ENCODE assay signal across 8 mouse cellular contexts in genomic region chr17:12991635-12992358, GRCm38 (mm10). TPM values are rescaled to one million over a fixed set of nuclear protein-coding genes. Genes with fewer than 3 reads are reported as not detected.
A peak's percentile ranks its signal among the peaks of the same experiment; 100 is the strongest.
DNase-seq lines count a peak whose midpoint lies in the region; ATAC-seq and TF ChIP-seq lines count a peak whose summit lies in the region.

No protein-coding gene starts in this region.

- under 1% methylated on average over 81 of the region's 84 CpGs for WGBS in cerebellum, adult 2 months
- under 1% methylated on average over 49 of the region's 84 CpGs for WGBS in forebrain, postnatal 0 days
- 3% methylated on average over 80 of the region's 84 CpGs for WGBS in lung, embryonic 15.5 days
- 1% methylated on average over 80 of the region's 84 CpGs for WGBS in olfactory bulb, adult 2 months

- peak; percentile 26; the same call in 1 of the 2 replicates for TF ChIP-seq POLR2A in cerebellum, adult 2 months (IDR thresholded peaks at IDR 0.05; ENCODE audit: borderline replicate concordance, insufficient read depth, low read length)
- TF ChIP-seq POLR2A in olfactory bulb, adult 2 months (IDR thresholded peaks at IDR 0.05; ENCODE audit: insufficient read depth, low read depth, low read length): no peak

- peak; percentile 90 for ATAC-seq in forebrain, postnatal 0 days
- peak; percentile 95 for ATAC-seq in lung, embryonic 15.5 days (ENCODE audit: borderline replicate concordance, extremely low read depth, low FRiP score, low TSS enrichment)

- in situ Hi-C loops in ES-E14 (cut with MboI; ENCODE audit: low sequenced_read_pairs in 2 of 2, unreplicated experiment in 2 of 2): no loop called here

- peaks cover 3% of the 10 kb centered on the region; the same call in 1 of the 2 replicates for H3K36me3 ChIP-seq in ES-E14 (ENCODE audit: control insufficient read depth, insufficient read depth, low read length, poor library complexity, severe bottlenecking)
- no peaks in the 10 kb centered on the region; the same call in 1 of the 2 replicates for H3K36me3 ChIP-seq in forebrain, postnatal 0 days (ENCODE audit: insufficient read depth)
- H3K36me3 ChIP-seq in lung, embryonic 15.5 days: peaks cover 5% of the 10 kb centered on the region; the same call in 1 of the 2 replicates

- no peaks in the 10 kb centered on the region for H3K27me3 ChIP-seq in cerebellum, adult 2 months (ENCODE audit: control insufficient read depth, insufficient read depth, low read length)
- no peaks in the 10 kb centered on the region for H3K27me3 ChIP-seq in forebrain, postnatal 0 days (ENCODE audit: insufficient read depth, low read length)
- no peaks in the 10 kb centered on the region for H3K27me3 ChIP-seq in lung, embryonic 15.5 days

- H3K4me3 ChIP-seq in ES-E14 (ENCODE audit: insufficient read depth in 1 of 2, low read depth in 1 of 2, low read length in 2 of 2, poor library complexity in 1 of 2, severe bottlenecking in 1 of 2): peak overlapping the region; percentile 99 to 100
- H3K4me3 ChIP-seq in cerebellum, adult 2 months (replicated peaks; ENCODE audit: insufficient read depth, low read depth, low read length): peak overlapping the region; percentile 97
- H3K4me3 ChIP-seq in forebrain, postnatal 0 days (ENCODE audit: low read depth, low read length): peak overlapping the region; percentile 98
- H3K4me3 ChIP-seq in lung, embryonic 15.5 days: peak overlapping the region; percentile 100
- peak overlapping the region; percentile 62 for H3K4me3 ChIP-seq in olfactory bulb, adult 2 months (ENCODE audit: insufficient read depth, low read depth, low read length)

- DNase-seq in ES-E14 (ENCODE audit: low read depth, low spot score): peak; percentile 49
- peak; percentile 90 to 94 for DNase-seq in cerebellum, adult 2 months
- peak; percentile 83 for DNase-seq in forebrain, postnatal 0 days
- DNase-seq in heart, postnatal 4 days: peak; percentile 93
- DNase-seq in layer of hippocampus, adult 9-10 months (ENCODE audit: low spot score): peak; percentile 59
- DNase-seq in thymus, adult 18-20 months: peak; percentile 78 to 79

- H3K4me1 ChIP-seq in ES-E14 (ENCODE audit: control insufficient read depth in 2 of 2, insufficient read depth in 2 of 2, low read length in 2 of 2, poor library complexity in 1 of 2): peaks cover 0 to 15% of the 10 kb centered on the region in 2 experiments; a peak in 2 of 4 replicates
- H3K4me1 ChIP-seq in cerebellum, adult 2 months (ENCODE audit: control insufficient read depth, insufficient read depth, low read length): peaks cover 5% of the 10 kb centered on the region; the same call in 1 of the 2 replicates
- H3K4me1 ChIP-seq in forebrain, postnatal 0 days (ENCODE audit: insufficient read depth): peaks cover 15% of the 10 kb centered on the region
- H3K4me1 ChIP-seq in lung, embryonic 15.5 days: peaks cover 18% of the 10 kb centered on the region; the same call in 1 of the 2 replicates
- 0 out of 2 replicates have a peak, but pooled peaks cover 3% of the 10 kb centered on the region for H3K4me1 ChIP-seq in olfactory bulb, adult 2 months (ENCODE audit: control insufficient read depth, insufficient read depth, low read length)

- no peaks in the 10 kb centered on the region for H3K9me3 ChIP-seq in ES-E14 (ENCODE audit: control insufficient read depth, insufficient read depth, low read depth, low read length)
- no peaks in the 10 kb centered on the region for H3K9me3 ChIP-seq in forebrain, postnatal 0 days (ENCODE audit: low read length)
- no peaks in the 10 kb centered on the region for H3K9me3 ChIP-seq in lung, embryonic 15.5 days

- TF ChIP-seq CTCF in cerebellum, adult 2 months (IDR thresholded peaks at IDR 0.05; ENCODE audit: borderline replicate concordance, insufficient read depth, low read depth, low read length): no peak
- no peak for TF ChIP-seq CTCF in forebrain, postnatal 0 days (IDR thresholded peaks at IDR 0.05; ENCODE audit: low read depth)
- TF ChIP-seq CTCF in olfactory bulb, adult 2 months (IDR thresholded peaks at IDR 0.05; ENCODE audit: insufficient read depth, low read depth, low read length): no peak

- peak overlapping the region; percentile 98 for H3K27ac ChIP-seq in ES-E14 (ENCODE audit: insufficient read depth, low read depth, low read length, poor library complexity, severe bottlenecking)
- H3K27ac ChIP-seq in cerebellum, adult 2 months (ENCODE audit: insufficient read depth, low read length): peak overlapping the region; percentile 99
- H3K27ac ChIP-seq in forebrain, postnatal 0 days (ENCODE audit: low read depth, low read length): peak overlapping the region; percentile 99
- H3K27ac ChIP-seq in lung, embryonic 15.5 days: peak overlapping the region; percentile 100
- H3K27ac ChIP-seq in olfactory bulb, adult 2 months (ENCODE audit: insufficient read depth, low read depth, low read length): peak overlapping the region; percentile 73

- H3K9ac ChIP-seq in ES-E14 (ENCODE audit: insufficient read depth, low read depth, low read length, poor library complexity, severe bottlenecking): peak overlapping the region; percentile 100
- peak overlapping the region; percentile 99 for H3K9ac ChIP-seq in forebrain, postnatal 0 days
- H3K9ac ChIP-seq in lung, embryonic 15.5 days: peak overlapping the region; percentile 100

- peak overlapping the region; percentile 84 for H3K4me2 ChIP-seq in forebrain, postnatal 0 days (ENCODE audit: low read depth)
- H3K4me2 ChIP-seq in lung, embryonic 15.5 days: peak overlapping the region; percentile 89

TF ChIP-seq in ES-E14, 5 proteins besides CTCF, POLR2A, EP300 and RAD21:
- TF ChIP-seq ZC3H11A (IDR thresholded peaks at IDR 0.05; ENCODE audit: borderline replicate concordance, low read depth, low read length): no peak
- no peak for TF ChIP-seq HCFC1 (IDR thresholded peaks at IDR 0.05; ENCODE audit: borderline replicate concordance, insufficient read depth, low read length)
- no peak for TF ChIP-seq MAFK (IDR thresholded peaks at IDR 0.05; ENCODE audit: insufficient read depth, low read depth, low read length)
- no peak for TF ChIP-seq CHD2 (IDR thresholded peaks at IDR 0.05; ENCODE audit: low read depth, low read length)
- TF ChIP-seq ZNF384 (IDR thresholded peaks at IDR 0.05; ENCODE audit: low read depth, low read length): no peak

RNA-seq across cellular contexts. Expression of gene Wtap, which starts 2.2 kb away (rescaled TPM):
- 83.8 and 85.6 TPM in 2 replicates for total RNA-seq in ES-E14 (2012; rRNA removed)
- polyA plus RNA-seq in cerebellum, adult 2 months (2012; rRNA removed): 57.6 and 57.7 TPM in 2 replicates
- total RNA-seq in forebrain, postnatal 0 days (2014; rRNA removed): 111 and 116 TPM in 2 replicates
- 148 and 157 TPM in 2 replicates for polyA plus RNA-seq in forebrain, postnatal 0 days (2015; fragmentation: Nextera tagmentation; extraction: Ambion mirVana)
- 10 to 100 TPM; 54.9 to 56.8 TPM for total RNA-seq in heart, postnatal 4 days (2021)
- polyA plus RNA-seq in lung, embryonic 15.5 days (2015; fragmentation: Nextera tagmentation; extraction: Ambion mirVana): 115 and 129 TPM in 2 replicates
- polyA plus RNA-seq in olfactory bulb, adult 2 months (2012; ENCODE audit: insufficient read depth, insufficient read length, low replicate concordance, missing spikeins): not detected in 2 replicates

RNA-seq across cellular contexts. Expression of gene Sod2, which starts 14.8 kb away (rescaled TPM):
- total RNA-seq in ES-E14 (2012; rRNA removed): 161 and 199 TPM in 2 replicates
- 269 and 280 TPM in 2 replicates for polyA plus RNA-seq in cerebellum, adult 2 months (2012; rRNA removed)
- total RNA-seq in forebrain, postnatal 0 days (2014; rRNA removed): 86.7 and 110 TPM in 2 replicates
- 128 and 140 TPM in 2 replicates for polyA plus RNA-seq in forebrain, postnatal 0 days (2015; fragmentation: Nextera tagmentation; extraction: Ambion mirVana)
- 100 to 1,000 TPM; 589 to 631 TPM for total RNA-seq in heart, postnatal 4 days (2021)
- 101 and 106 TPM in 2 replicates for polyA plus RNA-seq in lung, embryonic 15.5 days (2015; fragmentation: Nextera tagmentation; extraction: Ambion mirVana)
- polyA plus RNA-seq in olfactory bulb, adult 2 months (2012; ENCODE audit: insufficient read depth, insufficient read length, low replicate concordance, missing spikeins): 78.0 TPM in 1 of 2 replicates, not detected in the other

RNA-seq across cellular contexts. Expression of gene Acat2, which starts 31.2 kb away (rescaled TPM):
- total RNA-seq in ES-E14 (2012; rRNA removed): 44.0 and 57.3 TPM in 2 replicates
- polyA plus RNA-seq in cerebellum, adult 2 months (2012; rRNA removed): 45.4 and 50.6 TPM in 2 replicates
- total RNA-seq in forebrain, postnatal 0 days (2014; rRNA removed): 228 and 260 TPM in 2 replicates
- 268 and 278 TPM in 2 replicates for polyA plus RNA-seq in forebrain, postnatal 0 days (2015; fragmentation: Nextera tagmentation; extraction: Ambion mirVana)
- total RNA-seq in heart, postnatal 4 days (2021): 10 to 100 TPM; 20.3 to 21.1 TPM
- 116 and 117 TPM in 2 replicates for polyA plus RNA-seq in lung, embryonic 15.5 days (2015; fragmentation: Nextera tagmentation; extraction: Ambion mirVana)
- not detected in 2 replicates for polyA plus RNA-seq in olfactory bulb, adult 2 months (2012; ENCODE audit: insufficient read depth, insufficient read length, low replicate concordance, missing spikeins)

RNA-seq across cellular contexts. Expression of gene Acat3, which starts 51.4 kb away (rescaled TPM):
- total RNA-seq in ES-E14 (2012; rRNA removed): 6.4 and 9.1 TPM in 2 replicates
- polyA plus RNA-seq in cerebellum, adult 2 months (2012; rRNA removed): 1.4 and 1.7 TPM in 2 replicates
- total RNA-seq in forebrain, postnatal 0 days (2014; rRNA removed): 1.3 and 1.5 TPM in 2 replicates
- 0.21 and 0.85 TPM in 2 replicates for polyA plus RNA-seq in forebrain, postnatal 0 days (2015; fragmentation: Nextera tagmentation; extraction: Ambion mirVana)
- not detected for total RNA-seq in heart, postnatal 4 days (2021)
- 0.60 and 0.89 TPM in 2 replicates for polyA plus RNA-seq in lung, embryonic 15.5 days (2015; fragmentation: Nextera tagmentation; extraction: Ambion mirVana)
- polyA plus RNA-seq in olfactory bulb, adult 2 months (2012; ENCODE audit: insufficient read depth, insufficient read length, low replicate concordance, missing spikeins): not detected in 2 replicates

Comparison
In these comparisons a context has a peak if more than half of its experiments do, and no peak if none do; other contexts are left out.
1. Peak in every context shown above with its lines: DNase-seq, ATAC-seq, H3K4me3 ChIP-seq and H3K27ac ChIP-seq.
2. RNA of gene Wtap, which starts 2.2 kb away (polyA plus RNA-seq): 148 to 157 TPM in forebrain, postnatal 0 days, 115 to 129 TPM in lung, embryonic 15.5 days and 57.6 to 57.7 TPM in cerebellum, adult 2 months; not detected in olfactory bulb, adult 2 months; every median in the first group is over 10 times any median in the second.